Mouse (Mus musculus) urinary bladder, adult 2 months (tissue): ENCODE measurements around the gene Olfr248. TPM values are rescaled to one million over a fixed set of nuclear protein-coding genes. Genes with fewer than 3 reads are reported as not detected.
"Not testable (repeated sequence)": the region's sequence is repeated elsewhere in the genome, so short reads cannot be mapped to it uniquely, and the experiment has no call there.

ENCODE experiments used
- DNase-seq: peaks from one replicate; pipeline ENCODE4 v3.0.0; 2022; ENCODE audit warnings: low spot score
- polyA plus RNA-seq: library from polyadenylated mRNA; depleted of rRNA; stranded (reverse); fragments of >200 nt; gene quantifications from 2 replicates; pipeline ENCODE4 v1.2.3, GENCODE M21; 2012; rRNA removed

Gene Olfr248
- polyA plus RNA-seq: not detected in 2 replicates

DNA sequence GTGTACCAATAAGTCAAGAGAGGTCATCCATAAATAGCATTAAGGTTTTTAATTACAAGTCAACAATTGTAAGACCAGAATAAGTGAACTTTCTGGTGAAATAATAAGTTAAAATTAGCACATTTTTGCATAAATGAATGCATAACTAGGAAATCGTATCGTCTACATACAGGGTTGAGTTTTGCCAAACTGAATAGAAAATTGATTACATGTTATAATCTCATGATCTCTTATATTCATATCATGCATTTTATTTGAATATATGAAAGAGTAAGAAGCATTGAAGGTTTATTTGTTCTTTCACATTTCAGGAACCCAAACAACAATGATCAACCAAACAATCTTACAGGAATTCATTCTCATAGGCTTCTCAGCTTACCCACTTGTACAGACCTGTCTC is at the start of gene Olfr248:
Gene Olfr248 (plus strand): TSS at position 301 of the 400 bp plus-strand sequence.
- DNase-seq: no peak

DNA sequence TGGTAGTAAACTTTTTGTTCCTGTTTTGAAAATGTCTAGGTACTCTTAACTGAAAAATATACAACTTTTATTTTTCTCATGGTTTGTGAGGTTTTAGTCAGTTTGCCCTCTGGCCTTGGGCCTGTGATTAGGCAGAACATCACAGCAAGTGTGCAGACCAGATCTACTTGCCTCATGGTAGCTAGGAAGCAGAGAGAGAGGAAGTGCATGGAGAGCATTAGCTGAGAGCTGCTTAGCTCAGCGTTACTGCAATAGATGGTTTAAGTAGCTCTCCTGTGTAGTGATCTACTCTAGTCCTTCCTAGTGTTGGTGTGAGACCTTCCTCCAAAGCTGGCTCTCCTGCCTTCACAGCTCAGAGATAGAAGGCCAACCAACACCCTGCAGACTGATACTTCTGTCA is 37.2 kb upstream of the Olfr248 start:
- not testable (repeated sequence) for DNase-seq

DNA sequence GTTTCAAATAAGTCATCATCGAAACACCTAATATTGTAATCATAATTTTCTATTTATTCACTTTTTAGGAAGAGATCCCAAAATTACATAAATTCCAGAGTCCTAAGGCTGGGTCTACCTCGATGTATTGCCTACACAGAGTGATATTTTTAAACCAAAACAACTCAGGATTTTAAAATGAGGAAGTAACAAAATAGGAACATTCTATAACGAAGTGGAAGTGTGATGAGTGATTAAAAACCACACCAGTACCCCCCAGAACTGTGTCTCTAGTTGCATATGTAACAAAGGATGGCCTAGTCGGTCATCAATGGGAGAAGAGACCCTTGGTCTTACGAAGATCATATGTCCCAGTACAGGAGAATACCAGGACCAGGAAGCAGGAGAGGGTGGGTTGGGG is 36.2 kb upstream of the Olfr248 start:
- DNase-seq: no peak

GRCm38 (mm10) chr1:174364882-174365451 is 25.9 kb upstream of the Olfr248 start, which contains the start of gene Olfr417:
Gene Olfr417 (plus strand): TSS chr1:174365122.
- no peak for DNase-seq

DNA sequence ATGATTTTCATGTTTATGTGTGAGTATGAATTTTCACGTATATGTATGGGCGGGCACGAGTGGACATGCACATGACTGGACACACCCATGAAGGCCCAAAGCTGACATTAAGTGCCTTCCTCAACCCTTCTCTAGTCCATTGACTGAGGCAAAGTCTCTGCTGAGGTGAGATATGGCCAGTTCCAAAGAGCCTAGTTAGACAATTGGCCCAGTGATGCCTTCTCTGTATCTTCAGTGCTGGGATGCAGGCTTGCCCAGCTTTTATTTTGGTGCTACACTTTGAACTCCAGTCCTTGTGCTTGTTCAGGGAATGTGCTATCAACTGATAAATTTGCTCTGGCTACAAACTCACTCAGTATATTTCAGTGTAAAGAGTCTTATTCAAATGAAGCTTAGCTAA is 17.0 kb upstream of the Olfr248 start:
- no peak for DNase-seq

DNA sequence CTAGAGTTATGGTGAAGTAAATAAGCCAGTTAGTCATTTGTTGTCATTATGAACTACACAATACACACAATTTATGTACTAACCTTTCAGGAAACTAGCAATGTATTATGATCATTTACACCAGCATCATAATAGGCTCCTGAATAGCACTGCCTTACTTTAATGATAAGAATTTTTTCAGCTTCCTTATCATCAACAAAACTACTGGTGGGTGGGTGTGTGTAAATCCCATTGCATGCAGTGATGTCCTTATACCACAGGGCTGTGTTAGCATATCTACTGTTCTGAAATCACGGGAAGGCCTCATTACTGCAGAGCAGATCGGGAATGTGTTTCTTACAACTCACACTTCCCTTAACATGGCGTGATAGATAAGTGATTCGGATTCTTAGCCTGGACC is 32.1 kb downstream of the Olfr248 start:
- DNase-seq: no peak

GRCm38 (mm10) chr1:174423764-174424163 is 32.9 kb downstream of the Olfr248 start, which contains the start of gene Olfr414:
Gene Olfr414 (plus strand): TSS chr1:174424064.
- DNase-seq: no peak

DNA sequence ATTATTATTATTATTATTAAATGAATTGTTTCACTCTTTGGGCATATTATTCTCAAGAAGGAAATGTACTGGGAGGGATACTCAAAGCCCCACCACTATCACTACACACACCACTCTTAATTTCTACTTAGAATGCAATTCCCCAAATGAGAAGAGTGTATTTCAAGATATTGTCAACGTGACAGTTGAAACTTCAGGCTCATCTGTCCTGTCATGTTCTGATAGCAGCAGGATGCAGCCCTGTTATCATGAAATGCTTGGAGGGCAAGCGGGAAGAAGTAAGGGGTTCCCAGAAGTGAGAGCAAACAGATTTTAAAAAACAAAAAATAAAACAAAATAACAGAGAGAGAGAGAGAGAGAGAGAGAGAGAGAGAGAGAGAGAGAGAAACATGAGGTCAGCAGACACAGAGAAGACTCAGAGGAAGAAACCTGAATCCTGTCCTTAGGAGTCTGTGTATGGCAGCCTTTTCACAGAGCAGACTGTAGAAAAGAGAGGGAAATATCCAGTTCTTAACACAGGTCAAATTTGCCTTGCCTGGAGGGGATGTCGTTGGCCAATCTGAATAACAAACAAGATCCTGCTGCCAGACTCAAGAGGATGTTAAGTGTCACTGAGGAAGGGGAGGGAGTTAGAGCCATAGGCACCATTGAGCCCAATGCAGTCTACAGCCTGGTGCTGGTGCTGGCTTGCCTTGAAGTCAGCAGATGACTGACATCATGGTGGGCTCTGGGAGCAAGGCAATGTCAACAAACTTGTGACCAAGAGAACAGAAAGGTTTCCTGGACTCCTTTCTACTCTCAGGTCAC is 35.5 kb downstream of the Olfr248 start:
- no peak for DNase-seq

DNA sequence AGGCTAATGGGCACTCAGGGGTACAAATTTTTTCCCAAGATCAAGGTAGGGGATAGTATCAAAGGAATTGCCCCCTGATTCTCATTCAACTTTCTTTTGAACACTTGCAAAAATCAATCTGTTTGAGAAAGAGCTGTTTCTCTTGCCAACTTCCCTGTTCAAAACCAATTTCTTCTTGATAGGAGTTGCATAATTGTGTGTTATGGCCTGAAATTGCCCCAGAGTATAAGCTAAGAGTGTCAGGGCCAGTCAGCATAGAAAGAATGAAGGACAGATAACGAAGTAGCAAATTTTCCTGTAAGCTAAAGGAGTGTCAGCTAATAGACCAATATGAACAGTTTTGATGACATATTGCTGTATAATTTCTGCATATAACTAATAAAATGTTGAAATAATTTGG is 36.6 kb downstream of the Olfr248 start:
- no peak for DNase-seq

DNA sequence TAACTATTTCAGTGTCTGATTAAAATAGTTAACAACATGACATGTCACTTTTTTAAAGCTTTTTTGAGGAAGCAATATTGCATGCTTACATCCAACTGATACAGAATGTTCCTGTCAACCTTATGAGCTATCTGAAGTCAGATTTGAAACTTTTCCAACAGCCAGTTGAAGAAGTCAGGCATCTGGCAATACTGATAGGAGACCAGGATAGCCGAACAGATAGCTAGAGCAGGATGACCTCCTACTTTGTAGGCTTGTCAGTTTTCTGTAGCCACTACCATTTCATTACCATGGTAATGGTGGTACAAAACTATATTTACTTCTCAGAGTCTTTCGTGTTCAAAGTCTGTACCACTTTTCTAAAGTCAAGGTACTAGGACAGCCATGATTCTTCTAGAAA is 37.6 kb downstream of the Olfr248 start:
- DNase-seq: no peak

GRCm38 (mm10) chr1:174434121-174434520 is 43.3 kb downstream of the Olfr248 start:
- no peak for DNase-seq

Other genes with a start within 250 kb of the Olfr248 start
- gene Olfr420, start 235.4 kb upstream of the Olfr248 start, polyA plus RNA-seq: not detected in 2 replicates
- gene Spta1, start 218.3 kb upstream of the Olfr248 start, polyA plus RNA-seq: 0.01 and 0.03 TPM in 2 replicates
- not detected in 2 replicates for gene Olfr419, start 139.0 kb upstream of the Olfr248 start, polyA plus RNA-seq
- gene Mptx1, start 60.5 kb upstream of the Olfr248 start, polyA plus RNA-seq: not detected in 2 replicates
- gene Olfr417, start 25.9 kb upstream of the Olfr248 start, polyA plus RNA-seq: not detected in 2 replicates
- gene Olfr414, start 33.0 kb downstream of the Olfr248 start, polyA plus RNA-seq: not detected in 2 replicates
- not detected in 2 replicates for gene Olfr220, start 51.0 kb downstream of the Olfr248 start, polyA plus RNA-seq
- 0.04 and 0.09 TPM in 2 replicates for gene Fmn2, start 110.8 kb downstream of the Olfr248 start, polyA plus RNA-seq